Mouse (Mus musculus) embryonic facial prominence, embryonic 15.5 days (tissue): ENCODE measurements around the gene Fndc5. TPM values are rescaled to one million over a fixed set of nuclear protein-coding genes. Genes with fewer than 3 reads are reported as not detected.

ENCODE experiments used
- ATAC-seq: fragments of 200-750 bp; cut with Nextera tagmentation; 2 replicates; pipeline ENCODE4 v1.8.0; 2017; ENCODE audit warnings: low read depth, moderate TSS enrichment; ENCODE audit not compliant: insufficient number of reproducible peaks, low FRiP score, low TSS enrichment
- H3K27ac ChIP-seq: fragments of 300-500 bp; sonication (generic); replicated peaks from 2 replicates; pipeline ENCODE4 v1.5.1; 2015; ENCODE audit warnings: mild to moderate bottlenecking, inconsistent platforms
- H3K27me3 ChIP-seq: fragments of 300-500 bp; sonication (generic); 2 replicates; pipeline ENCODE4 v1.6.1; 2015; ENCODE audit warnings: inconsistent platforms
- H3K36me3 ChIP-seq: fragments of 300-500 bp; sonication (generic); 2 replicates; pipeline ENCODE4 v1.6.1; 2015; ENCODE audit warnings: mild to moderate bottlenecking, inconsistent platforms
- H3K4me1 ChIP-seq: fragments of 300-500 bp; sonication (generic); 2 replicates; pipeline ENCODE4 v1.6.1; 2015; ENCODE audit warnings: inconsistent platforms
- H3K4me2 ChIP-seq: fragments of 300-500 bp; sonication (generic); replicated peaks from 2 replicates; pipeline ENCODE4 v1.6.1; 2015; ENCODE audit warnings: mild to moderate bottlenecking, inconsistent platforms
- H3K4me3 ChIP-seq: fragments of 300-500 bp; sonication (generic); replicated peaks from 2 replicates; pipeline ENCODE4 v1.5.1; 2015; ENCODE audit warnings: mild to moderate bottlenecking, inconsistent platforms
- H3K9ac ChIP-seq: fragments of 300-500 bp; sonication (generic); 2 replicates; pipeline ENCODE4 v1.6.1; 2015; ENCODE audit warnings: inconsistent platforms
- H3K9me3 ChIP-seq: fragments of 300-500 bp; sonication (generic); replicated peaks from 2 replicates; pipeline ENCODE4 v1.6.1; 2016; ENCODE audit warnings: inconsistent platforms
- WGBS: fragments of 180-500 bp; shearing (Covaris S2); methylation state at CpG from one replicate; pipeline ENCODE4 v1.1.7; 2015; 5-methylcytosine and 5-hydroxymethylcytosine counted together
- polyA plus RNA-seq: library from polyadenylated mRNA; unstranded; fragments of >200 nt; fragmentation: Nextera tagmentation; extraction: Ambion mirVana; gene quantifications from 2 replicates; pipeline ENCODE4 v1.2.1, GENCODE M21; 2015

Gene Fndc5
- polyA plus RNA-seq, 1 experiment from 2014 or later = 19.7 TPM

DNA sequence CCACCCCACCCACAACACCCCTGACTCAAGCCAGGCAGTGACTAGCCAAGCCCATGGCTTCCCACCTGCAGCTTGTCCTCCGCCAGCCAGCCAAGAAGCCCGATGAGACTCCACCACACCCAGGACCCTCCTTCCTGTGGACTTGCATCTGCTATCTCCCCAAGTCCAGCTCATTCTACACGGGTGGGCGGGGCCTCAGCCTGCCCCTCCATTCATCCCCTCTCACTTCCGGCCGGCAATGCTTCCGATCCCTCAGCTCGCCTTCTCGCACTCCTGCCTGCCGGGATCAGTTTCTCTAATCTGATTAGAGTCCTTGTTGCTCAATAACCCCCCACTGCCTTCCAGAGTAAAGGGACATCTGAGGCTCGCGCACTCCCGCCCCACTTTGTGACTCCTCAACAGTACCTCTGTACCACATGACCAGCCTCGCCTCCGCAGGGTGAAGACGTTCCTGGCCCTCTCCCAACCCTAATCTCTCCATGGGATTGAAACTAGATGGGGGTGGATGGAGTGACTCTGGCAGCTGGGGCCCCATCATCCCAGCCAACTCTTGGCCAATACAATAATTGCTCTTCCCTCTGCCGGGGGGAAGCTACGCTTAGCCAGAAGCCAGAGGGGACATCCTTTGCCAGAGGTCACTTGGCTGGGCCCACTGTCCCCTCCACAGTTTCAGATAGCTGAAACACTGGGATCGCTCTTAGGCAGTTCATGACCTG is 10.9 kb upstream of the Fndc5 start:
- Histone ChIP-seq H3K4me1 (peaks cover 49% of the 10 kb centered on the region), H3K4me2 (peak overlapping the region; percentile 31; the same call in 1 of the 2 replicates), H3K27me3 (peaks cover 40% of the 10 kb centered on the region), H3K9me3 (no peaks in the 10 kb centered on the region), H3K4me3 (peak overlapping the region; percentile 15), H3K9ac (no peak overlapping the region), H3K27ac (no peak overlapping the region), H3K36me3 (no peaks in the 10 kb centered on the region)
- no peak for ATAC-seq
- 14% methylated on average over 19 of the region's 19 CpGs for WGBS

DNA sequence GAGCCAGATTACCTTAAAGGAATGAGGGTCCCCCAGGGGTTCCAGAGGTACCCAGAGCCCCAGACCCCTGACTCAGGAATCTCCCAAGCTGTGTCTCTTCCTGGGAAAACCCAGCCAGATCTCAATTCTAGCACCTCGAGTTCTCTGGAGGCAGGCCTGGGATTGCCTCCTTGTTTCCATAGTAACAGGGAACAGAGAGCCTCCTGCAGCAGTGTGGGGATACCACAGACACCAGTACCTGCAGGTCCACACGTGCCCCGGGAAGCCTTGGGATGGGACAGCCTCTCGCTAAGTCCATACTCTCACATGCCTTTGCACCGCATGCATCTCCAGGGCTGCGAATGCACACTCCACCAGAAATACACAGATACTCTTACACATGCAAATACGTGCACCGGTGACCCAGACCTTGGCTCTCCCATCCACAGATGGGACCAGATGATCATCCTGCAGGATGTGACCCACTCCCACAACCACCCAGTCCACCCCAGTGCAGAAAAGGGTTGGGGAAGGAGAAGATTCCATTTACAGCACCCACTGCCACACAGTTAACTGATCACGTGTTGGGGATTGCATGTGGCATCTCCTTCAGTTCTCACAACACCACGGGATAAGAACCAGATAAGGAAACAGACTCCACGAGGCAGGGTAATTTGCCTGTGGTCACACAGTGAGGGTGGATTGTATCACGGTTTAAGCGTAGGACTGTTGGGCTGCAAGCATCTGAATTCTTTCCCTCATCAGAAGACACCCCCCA is 8.0 kb upstream of the Fndc5 start:
- H3K9me3 ChIP-seq = no peaks in the 10 kb centered on the region
- no peak overlapping the region for H3K9ac ChIP-seq
- no peak for ATAC-seq
- no peak overlapping the region for H3K4me2 ChIP-seq
- H3K4me1 ChIP-seq = peaks cover 41% of the 10 kb centered on the region
- H3K36me3 ChIP-seq = no peaks in the 10 kb centered on the region
- H3K4me3 ChIP-seq = no peak overlapping the region
- H3K27ac ChIP-seq = no peak overlapping the region
- H3K27me3 ChIP-seq = peaks cover 14% of the 10 kb centered on the region; the same call in 1 of the 2 replicates
- WGBS = 43% methylated on average over 13 of the region's 13 CpGs

DNA sequence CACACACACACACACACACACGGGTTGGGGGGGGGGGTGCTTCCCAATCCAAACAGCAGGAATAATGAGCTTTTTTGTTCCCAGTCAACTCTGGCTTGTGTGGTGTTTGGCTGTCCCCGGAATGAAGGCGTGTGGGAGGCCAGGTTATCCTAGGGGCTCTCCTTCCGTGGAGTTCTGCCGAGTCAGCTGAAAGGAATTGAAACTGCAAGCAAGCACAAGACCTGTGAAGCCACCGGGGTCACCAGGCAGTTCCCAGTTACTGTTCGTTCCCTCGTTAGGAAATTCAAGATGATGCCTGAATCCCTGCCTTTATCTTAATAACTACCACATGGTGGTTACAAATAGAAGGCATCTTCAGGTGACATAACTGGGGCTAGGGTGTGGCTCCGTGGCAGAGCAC is 7.4 kb upstream of the Fndc5 start:
- H3K4me2 ChIP-seq = no peak overlapping the region
- no peak for ATAC-seq
- H3K27ac ChIP-seq = no peak overlapping the region

DNA sequence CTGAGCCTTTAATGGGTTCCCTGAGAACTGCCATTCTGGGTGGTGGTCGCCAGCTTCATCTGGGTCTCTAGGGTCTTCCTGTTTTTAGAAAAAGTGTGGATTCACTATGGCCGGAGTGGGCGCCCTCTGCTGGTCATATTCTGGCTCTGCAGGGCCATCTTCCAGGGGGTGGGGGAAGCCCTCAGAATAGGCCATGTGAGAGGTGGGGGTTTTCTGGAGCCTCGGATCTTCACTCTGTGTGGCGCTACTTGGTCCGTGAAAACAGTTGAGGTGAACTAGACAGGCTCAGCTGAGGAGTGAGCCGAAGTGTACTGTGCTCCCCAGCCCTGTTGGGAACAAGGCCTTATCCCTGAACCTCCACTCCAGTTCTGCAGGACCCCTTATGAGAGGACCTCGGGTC is 6.7 kb upstream of the Fndc5 start:
- Histone ChIP-seq H3K36me3 (no peaks in the 10 kb centered on the region), H3K4me3 (peak overlapping the region; percentile 33), H3K9ac (no peak overlapping the region), H3K27me3 (peaks cover 10% of the 10 kb centered on the region; the same call in 1 of the 2 replicates), H3K4me2 (peak overlapping the region; percentile 49), H3K4me1 (peaks cover 41% of the 10 kb centered on the region), H3K9me3 (no peaks in the 10 kb centered on the region), H3K27ac (peak overlapping the region; percentile 55; the same call in 1 of the 2 replicates)
- 0 out of 2 replicates have a peak, but pooled peaks have one; percentile 21 for ATAC-seq
- 1% methylated on average over 8 of the region's 8 CpGs for WGBS

More for the DNA sequence above, 7.4 kb upstream of the Fndc5 start:
- Histone ChIP-seq H3K4me1 (peaks cover 41% of the 10 kb centered on the region), H3K9me3 (no peaks in the 10 kb centered on the region), H3K36me3 (no peaks in the 10 kb centered on the region), H3K27me3 (peaks cover 14% of the 10 kb centered on the region; the same call in 1 of the 2 replicates), H3K4me3 (no peak overlapping the region), H3K9ac (no peak overlapping the region)
- WGBS = 14% methylated on average over 9 of the region's 9 CpGs

DNA sequence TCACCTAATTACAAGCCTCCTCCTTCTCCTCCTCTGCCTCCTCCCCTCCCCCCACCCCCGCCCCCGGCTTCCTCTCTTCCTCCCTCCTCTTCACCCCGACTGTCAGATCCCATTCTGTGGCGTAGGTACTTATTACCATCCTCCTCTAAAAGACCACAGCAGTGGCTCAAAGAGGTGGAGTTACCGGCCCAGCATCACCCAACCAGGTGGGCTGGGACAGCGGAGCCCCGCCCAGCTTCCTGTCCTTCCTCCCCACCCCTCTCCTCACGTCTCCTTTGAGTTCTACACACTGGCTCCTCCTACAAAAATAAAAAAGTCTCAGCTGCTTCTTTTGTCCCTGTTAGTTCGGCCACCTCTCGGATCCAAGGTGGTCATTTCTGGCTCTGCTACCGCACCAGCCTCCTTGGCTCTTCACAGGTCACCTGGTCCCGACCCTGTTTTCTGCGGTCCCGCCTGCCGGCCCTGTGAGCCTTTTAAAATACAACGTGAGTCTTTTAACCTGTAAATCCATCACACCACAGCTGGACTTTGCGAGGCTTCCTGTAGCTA is 6.0 kb upstream of the Fndc5 start:
- Histone ChIP-seq H3K4me1 (peaks cover 36% of the 10 kb centered on the region), H3K36me3 (no peaks in the 10 kb centered on the region), H3K4me3 (peak overlapping the region; percentile 33), H3K27me3 (peaks cover 7% of the 10 kb centered on the region), H3K9me3 (no peaks in the 10 kb centered on the region), H3K27ac (0 out of 2 replicates have a peak overlapping the region, but pooled peaks have one; percentile 55), H3K9ac (no peak overlapping the region), H3K4me2 (peak overlapping the region; percentile 49)
- peak; percentile 52; the same call in 1 of the 2 replicates for ATAC-seq
- 3% methylated on average over 17 of the region's 17 CpGs for WGBS

DNA sequence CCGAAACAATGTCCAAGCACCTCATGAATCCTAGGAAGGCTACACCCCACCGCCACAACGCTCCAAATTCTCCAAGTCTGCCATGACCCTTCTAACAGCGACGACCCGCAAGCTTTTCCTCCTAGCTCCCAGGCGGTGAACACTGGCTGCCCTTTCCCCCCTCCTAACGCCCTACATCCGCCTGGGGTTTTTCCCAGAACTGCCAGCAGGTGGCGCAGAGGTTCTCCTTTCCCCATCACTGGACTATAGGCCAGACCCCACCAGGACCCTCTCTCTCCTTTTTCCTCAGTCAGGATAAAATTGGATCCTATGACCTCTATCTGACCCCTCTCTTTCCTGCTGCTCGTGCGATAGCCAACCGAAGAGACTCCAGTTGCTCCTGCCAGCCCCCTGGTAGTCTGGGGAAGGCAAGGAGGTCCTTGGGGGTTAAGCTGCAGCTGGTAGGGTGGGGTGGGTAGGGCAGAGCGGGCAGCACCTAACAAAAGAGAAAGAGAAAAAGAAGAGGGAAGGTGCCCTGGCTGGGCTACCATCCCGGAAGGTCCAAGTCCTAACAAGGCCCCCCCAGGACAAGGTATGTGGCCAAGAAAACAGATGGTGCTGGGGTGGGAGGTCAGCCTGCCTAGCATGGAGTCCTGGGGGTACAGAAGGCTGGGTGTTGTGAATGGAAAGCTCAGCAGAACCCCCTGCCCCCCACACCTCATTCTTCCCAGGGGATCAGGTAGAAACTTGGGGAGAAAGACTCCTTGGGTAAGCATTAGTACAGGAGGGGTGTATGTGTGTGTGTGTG is 1.8 kb upstream of the Fndc5 start:
- Histone ChIP-seq H3K4me3 (peak overlapping the region; percentile 56), H3K9ac (no peak overlapping the region), H3K9me3 (no peaks in the 10 kb centered on the region), H3K27me3 (peaks cover 21% of the 10 kb centered on the region), H3K27ac (no peak overlapping the region), H3K4me2 (peak overlapping the region; percentile 40), H3K4me1 (peaks cover 38% of the 10 kb centered on the region), H3K36me3 (no peaks in the 10 kb centered on the region)
- WGBS = 12% methylated on average over 15 of the region's 15 CpGs
- no peak for ATAC-seq

DNA sequence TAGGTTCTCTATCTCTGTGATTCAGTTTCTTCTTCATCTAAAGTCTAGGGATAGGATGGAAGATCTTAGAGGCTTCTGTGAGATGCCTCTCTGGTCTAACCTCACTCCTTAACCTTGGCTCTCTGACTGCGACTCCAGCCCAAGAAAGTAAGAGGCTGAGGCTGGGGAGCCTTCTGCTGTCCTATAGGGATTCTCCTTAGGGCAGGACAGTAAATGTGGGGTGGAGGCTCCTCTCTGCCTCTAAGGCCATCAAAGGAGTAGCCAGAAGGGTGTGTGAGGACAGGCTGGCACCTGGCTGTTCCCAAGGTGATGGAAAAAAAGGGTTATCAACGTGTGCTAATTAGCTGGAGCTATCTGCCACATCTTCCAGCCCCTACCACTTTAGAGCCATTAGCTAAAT is 1.2 kb upstream of the Fndc5 start:
- Histone ChIP-seq H3K4me2 (no peak overlapping the region), H3K27me3 (peaks cover 21% of the 10 kb centered on the region), H3K4me1 (peaks cover 35% of the 10 kb centered on the region), H3K9ac (no peak overlapping the region), H3K9me3 (no peaks in the 10 kb centered on the region), H3K27ac (no peak overlapping the region), H3K36me3 (no peaks in the 10 kb centered on the region), H3K4me3 (peak overlapping the region; percentile 56; the same call in 1 of the 2 replicates)
- ATAC-seq = no peak
- 61% methylated on average over 2 of the region's 2 CpGs for WGBS

DNA sequence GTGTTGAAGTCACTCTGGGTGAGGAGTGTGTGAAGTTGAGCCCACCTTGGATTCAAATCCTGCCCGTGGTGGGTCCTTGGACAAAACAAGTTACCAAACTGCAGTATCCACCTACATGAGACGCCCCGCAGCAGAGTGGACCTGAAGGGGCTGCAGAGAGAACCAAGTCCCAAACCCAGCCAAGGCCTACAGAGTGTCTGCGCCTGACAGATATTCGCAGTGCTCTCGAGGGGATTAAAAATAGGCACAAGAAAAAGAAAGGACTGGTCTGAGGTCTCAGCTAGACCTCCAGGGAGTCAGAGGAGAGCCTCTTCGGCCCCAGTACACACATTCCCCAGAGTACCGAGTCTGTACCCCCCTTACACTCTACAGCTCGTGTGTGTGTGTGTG is 615 bp upstream of the Fndc5 start:
- peaks cover 30% of the 10 kb centered on the region for H3K4me1 ChIP-seq
- 37% methylated on average over 9 of the region's 9 CpGs for WGBS
- no peak for ATAC-seq
- H3K27ac ChIP-seq = no peak overlapping the region
- H3K4me2 ChIP-seq = peak overlapping the region; percentile 93
- peak overlapping the region; percentile 56 for H3K4me3 ChIP-seq
- no peaks in the 10 kb centered on the region for H3K9me3 ChIP-seq
- no peak overlapping the region for H3K9ac ChIP-seq
- H3K36me3 ChIP-seq = no peaks in the 10 kb centered on the region
- H3K27me3 ChIP-seq = peaks cover 21% of the 10 kb centered on the region

DNA sequence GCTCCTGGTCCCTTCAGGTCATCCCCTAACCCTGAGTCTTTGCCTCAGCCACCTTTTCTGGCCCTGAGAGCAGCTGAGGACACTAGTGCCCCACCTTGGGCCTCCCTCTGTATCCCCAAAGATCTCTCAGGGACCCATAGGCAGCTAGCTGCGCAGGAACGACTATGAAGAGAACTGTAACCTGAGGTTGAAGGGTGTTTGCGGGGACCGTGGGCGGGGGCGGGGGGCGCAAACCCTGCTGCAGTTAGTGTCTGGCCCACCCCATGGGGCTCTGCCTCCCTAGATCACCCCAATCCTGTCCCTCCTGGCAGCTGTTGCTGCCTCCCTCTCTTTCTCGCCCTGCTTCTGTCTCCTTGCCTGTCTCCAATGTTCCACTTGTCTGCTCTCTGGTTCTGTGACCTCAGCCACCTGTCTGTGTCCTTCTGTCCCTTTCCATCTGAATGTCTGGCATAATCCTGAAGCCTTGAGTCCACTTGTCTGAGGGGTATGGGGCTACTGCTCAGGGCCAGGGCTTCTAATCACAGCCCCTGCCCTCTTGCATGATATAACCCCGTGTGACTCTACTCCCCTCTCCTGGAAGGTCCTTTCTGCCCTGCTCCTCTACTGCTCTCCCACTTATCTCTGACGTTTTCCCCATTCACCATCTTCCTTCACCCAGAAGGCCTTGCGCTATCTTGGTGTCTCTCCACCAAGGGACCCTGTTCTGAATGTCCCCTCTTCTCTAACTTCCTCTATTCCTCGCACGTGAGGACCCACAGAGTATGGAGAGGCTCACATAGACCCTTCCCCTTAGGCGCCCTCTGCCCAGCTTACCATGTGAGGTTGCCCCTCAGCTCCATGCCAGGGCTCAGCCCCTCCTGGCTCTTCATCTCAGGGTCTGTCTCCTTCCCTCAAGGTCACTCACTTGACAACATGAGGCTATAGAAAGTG is 858 bp downstream of the Fndc5 start:
- H3K36me3 ChIP-seq = no peaks in the 10 kb centered on the region
- peak overlapping the region; percentile 93 for H3K4me2 ChIP-seq
- no peak overlapping the region for H3K27ac ChIP-seq
- H3K4me1 ChIP-seq = peaks cover 43% of the 10 kb centered on the region
- no peak for ATAC-seq
- no peaks in the 10 kb centered on the region for H3K9me3 ChIP-seq
- peak overlapping the region; percentile 53; the same call in 1 of the 2 replicates for H3K9ac ChIP-seq
- WGBS = 48% methylated on average over 14 of the region's 14 CpGs
- peaks cover 21% of the 10 kb centered on the region for H3K27me3 ChIP-seq
- H3K4me3 ChIP-seq = peak overlapping the region; percentile 56

DNA sequence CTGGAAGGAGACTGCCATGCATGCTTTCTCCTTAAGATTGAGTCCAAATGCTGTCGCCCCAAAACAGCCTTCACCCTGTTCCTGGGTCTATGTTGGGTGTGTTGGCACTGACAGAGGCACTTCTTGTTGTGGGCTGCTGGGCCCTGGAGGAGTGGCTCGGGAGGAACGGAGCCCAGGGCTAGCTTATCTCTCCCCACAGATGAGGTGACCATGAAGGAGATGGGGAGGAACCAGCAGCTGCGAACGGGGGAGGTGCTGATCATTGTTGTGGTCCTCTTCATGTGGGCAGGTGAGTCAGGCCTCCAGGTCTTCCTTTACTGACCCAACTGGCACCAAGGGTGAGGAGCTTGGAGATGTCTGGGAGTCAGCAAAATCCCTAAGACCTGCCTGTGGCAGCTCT is 2.8 kb downstream of the Fndc5 start:
- H3K4me1 ChIP-seq = peaks cover 49% of the 10 kb centered on the region
- no peak overlapping the region for H3K4me2 ChIP-seq
- 83% methylated on average over 5 of the region's 5 CpGs for WGBS
- no peak for ATAC-seq
- H3K9ac ChIP-seq = no peak overlapping the region
- H3K27ac ChIP-seq = no peak overlapping the region
- no peaks in the 10 kb centered on the region for H3K9me3 ChIP-seq
- H3K36me3 ChIP-seq = no peaks in the 10 kb centered on the region
- H3K27me3 ChIP-seq = peaks cover 21% of the 10 kb centered on the region
- no peak overlapping the region for H3K4me3 ChIP-seq
